Mouse (Mus musculus) cerebellum, postnatal 4 days (tissue): ENCODE measurements around the gene Wnt1.
"Not testable (repeated sequence)": the region's sequence is repeated elsewhere in the genome, so short reads cannot be mapped to it uniquely, and the experiment has no call there.

Experiments
- DNase-seq, 2 experiments: peaks; one replicate each; pipeline ENCODE4 v3.0.0; 2022; ENCODE audit warnings: low spot score in 2 of 2, mixed read lengths in 1 of 2

Gene Wnt1

DNA sequence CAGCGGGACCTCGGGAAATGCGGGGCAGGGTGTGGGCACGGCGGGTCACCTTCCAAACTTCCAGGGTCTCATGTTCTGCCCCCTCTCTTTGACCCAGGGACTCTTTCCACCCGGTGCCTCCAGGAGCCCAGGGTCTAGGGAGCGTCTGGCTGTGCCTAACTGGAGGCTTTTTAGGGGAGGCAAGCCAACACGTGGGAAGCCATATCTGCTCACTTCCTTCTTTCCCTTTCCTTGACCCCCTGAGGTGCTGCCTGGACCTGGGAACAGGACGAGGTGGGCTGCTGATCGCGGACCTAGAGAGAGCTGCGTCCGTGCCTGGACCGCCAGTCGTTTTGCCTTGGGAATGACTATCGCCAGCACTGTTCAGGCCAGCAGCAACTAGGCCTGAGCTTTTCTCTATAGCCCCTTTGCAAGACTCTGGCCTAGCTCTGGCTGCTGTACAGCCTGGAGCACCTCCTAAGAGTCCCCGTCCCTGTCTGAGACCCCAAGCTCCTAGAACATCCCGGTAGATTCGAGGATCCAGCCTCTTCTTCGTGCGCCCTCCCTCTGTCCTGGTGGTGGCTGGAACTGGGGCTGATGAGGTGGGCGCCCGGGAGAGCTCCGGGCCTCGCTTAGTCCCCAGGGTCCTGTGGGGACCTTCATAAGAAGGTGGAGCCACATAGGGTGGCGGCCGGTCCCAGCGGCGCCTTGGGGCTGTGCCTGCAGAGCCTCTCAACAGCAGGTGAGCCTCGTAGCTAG lies 16.6 kb downstream of the Wnt1 start:
- no peak for DNase-seq

- DNase-seq, result no peak
Observed at GRCm38 (mm10) chr15:98806809-98807770, 17.4 kb downstream of the Wnt1 start.

GRCm38 (mm10) chr15:98807895-98808650 lies 18.4 kb downstream of the Wnt1 start:
- DNase-seq, result no peak

DNA sequence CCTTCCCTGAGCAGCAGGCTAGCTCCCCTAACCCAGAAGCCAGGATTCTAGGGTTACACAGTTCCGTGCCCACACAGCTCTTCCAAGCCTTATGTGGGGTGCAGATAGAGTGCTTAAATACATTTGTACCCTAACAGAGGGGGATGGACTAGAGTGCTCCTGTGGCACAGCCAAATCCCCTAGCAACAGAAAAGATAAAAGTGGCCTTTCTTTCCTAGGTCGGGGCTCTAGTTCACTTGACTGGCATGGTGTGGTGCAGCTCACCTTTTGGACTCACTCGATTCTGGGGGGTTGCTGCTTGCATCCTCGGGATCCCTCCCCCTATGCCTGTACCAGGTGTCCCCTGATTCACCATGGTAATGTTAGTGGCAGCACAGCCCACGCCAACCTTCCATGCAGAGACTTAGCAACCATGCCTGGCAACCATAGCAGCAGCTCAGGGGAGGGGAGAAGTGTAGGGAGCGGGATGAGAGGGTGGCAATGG lies 19.0 kb downstream of the Wnt1 start:
- DNase-seq, result no peak

- no peak for DNase-seq
Observed at GRCm38 (mm10) chr15:98809390-98809789, 19.7 kb downstream of the Wnt1 start, which contains the start of gene Ddn. TSS of gene Ddn (minus strand) at chr15:98809490.

- DNase-seq, result not testable (repeated sequence)
Observed at GRCm38 (mm10) chr15:98810212-98810611, 20.6 kb downstream of the Wnt1 start.

DNA sequence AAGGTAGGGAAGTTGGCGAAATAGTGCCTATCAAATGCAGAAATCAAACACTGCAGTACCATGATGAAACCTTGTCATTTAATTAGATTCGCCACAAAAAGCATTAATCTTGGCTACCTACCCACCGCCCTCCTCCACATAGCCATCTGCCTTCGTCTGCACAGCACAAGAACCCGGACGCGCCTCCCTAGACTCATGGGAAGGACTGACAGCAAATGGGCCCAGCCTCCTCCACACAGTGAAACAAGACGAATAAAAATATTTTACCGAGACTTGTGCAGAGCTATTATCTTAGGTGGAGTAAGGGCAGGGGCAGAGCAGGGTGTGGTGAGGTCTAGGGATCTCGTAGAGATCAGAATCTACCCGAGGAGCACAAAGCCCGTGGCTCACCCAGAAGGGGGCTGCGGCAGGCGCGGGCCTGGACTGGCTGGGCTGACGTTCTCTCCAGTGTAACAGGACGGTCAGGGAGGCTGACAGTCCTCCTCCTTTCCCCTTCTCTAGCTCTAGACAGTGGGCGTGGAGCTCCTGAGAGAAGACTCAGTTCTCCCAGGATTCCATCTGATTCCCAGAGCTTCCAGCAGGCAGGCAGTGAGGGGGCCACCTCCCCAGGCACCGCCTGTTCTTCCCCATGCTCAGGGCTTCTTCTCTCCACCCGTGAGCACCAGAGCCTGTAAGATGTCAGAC lies 23.2 kb downstream of the Wnt1 start:
- DNase-seq, result no peak

DNA sequence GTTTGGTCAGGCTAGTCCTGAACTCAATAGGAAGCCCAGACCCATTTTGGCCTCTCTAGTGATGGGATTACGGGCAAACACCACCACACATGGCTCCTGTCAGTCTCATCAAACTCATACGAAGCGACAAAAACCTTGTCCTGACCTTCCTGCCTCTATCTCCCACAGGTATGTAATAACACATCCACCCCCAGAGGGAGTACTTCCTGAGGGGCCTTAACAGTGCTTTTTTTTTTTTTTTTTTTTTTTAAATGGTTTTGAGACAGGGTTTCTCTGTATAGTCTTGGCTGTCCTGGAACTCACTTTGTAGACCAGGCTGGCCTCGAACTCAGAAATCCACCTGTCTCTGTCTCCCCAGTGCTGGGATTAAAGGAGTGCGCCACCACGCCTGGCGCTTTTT lies 28.5 kb downstream of the Wnt1 start:
- DNase-seq, result no peak

GRCm38 (mm10) chr15:98820937-98821336 lies 31.3 kb downstream of the Wnt1 start:
- DNase-seq, result no peak

DNA sequence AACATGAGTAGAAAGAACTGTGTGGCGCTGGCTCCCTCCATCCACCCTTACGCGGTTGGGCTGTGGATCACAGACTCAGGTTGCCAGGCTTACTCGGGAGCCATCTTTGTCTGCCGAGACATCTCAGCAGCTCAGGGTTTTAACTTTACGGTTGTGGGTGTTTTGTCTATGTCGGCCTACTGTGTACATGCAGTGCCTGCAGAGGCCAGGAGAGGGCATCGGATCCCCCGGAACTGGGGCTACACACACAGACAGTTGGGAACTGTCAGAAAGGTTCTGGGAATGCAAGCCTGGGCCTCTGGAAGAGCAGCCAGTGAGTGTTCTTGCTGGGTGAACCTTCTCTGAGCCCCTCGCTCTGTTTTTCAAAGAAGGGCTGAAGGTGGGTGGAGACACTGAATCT lies 31.7 kb downstream of the Wnt1 start:
- DNase-seq, result no peak

- no peak for DNase-seq
Observed at GRCm38 (mm10) chr15:98822147-98822546, 32.5 kb downstream of the Wnt1 start.

DNA sequence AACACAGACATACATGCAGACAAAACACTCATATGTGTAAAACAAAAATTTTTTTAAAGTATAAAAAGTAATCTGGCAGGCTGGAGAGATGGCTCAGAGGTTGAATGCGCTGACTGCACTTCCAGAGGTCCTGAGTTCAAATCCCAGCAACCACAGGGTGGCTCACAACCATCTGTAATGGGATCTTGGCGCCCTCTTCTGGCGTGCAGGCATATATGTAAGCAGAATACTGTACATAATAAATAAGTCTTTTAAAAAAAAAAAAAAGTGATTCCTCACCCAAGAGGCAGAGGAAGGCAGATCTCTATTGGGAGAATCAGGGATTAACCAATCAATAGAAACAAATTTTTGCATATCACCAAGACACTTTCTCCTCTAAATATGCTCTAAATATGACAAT lies 33.8 kb downstream of the Wnt1 start:
- DNase-seq, result no peak

DNA sequence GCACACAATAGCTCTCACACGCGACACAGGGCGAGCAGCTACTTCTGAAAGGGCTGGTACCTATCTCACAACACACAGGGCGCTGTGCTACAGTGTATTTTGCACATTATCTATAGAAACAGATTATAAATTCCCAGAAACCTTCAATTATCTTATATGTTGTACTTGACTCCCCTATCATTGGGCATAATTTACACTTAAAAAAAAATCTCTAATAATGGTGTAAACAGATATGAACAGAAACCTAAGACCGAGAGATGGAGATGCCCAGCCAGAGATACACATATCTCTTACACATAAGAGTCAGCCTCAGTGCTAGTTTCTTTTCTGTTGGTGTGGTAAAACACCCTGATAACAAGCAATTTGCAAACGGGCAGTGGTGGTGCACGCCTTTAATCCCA lies 38.0 kb downstream of the Wnt1 start:
- no peak for DNase-seq

- DNase-seq, result peak; percentile 95 to 96
Observed at GRCm38 (mm10) chr15:98830736-98831683, 41.4 kb downstream of the Wnt1 start, which contains the start of gene Prkag1. TSS of gene Prkag1 (minus strand) at chr15:98831521.

GRCm38 (mm10) chr15:98831684-98832035 lies 42.0 kb downstream of the Wnt1 start:
- no peak for DNase-seq

GRCm38 (mm10) chr15:98832161-98833058 lies 42.8 kb downstream of the Wnt1 start:
- DNase-seq, result no peak

- no peak for DNase-seq
Observed at GRCm38 (mm10) chr15:98833281-98833680, 43.6 kb downstream of the Wnt1 start.

- no peak for DNase-seq
Observed at GRCm38 (mm10) chr15:98834059-98834458, 44.4 kb downstream of the Wnt1 start.

- DNase-seq, result no peak
Observed at GRCm38 (mm10) chr15:98835291-98835690, 45.6 kb downstream of the Wnt1 start.
